Mouse (Mus musculus) urinary bladder, postnatal 4 days (tissue): Measurements from ENCODE around the gene Lhx6.
"Not testable (repeated sequence)": the region's sequence is repeated elsewhere in the genome, so short reads cannot be mapped to it uniquely, and the experiment has no call there.

Experiments
- DNase-seq, 2 experiments: peaks; one replicate each; pipeline ENCODE4 v3.0.0; 2021 to 2022; ENCODE audit warnings: low spot score in 2 of 2

Gene Lhx6

GRCm38 (mm10) chr2:36104956-36105741 lies at the start of gene Lhx6:
Gene Lhx6 (minus strand): TSS chr2:36105408.
- DNase-seq: no peak

GRCm38 (mm10) chr2:36152401-36152800 lies 47.2 kb upstream of the Lhx6 start:
- not testable (repeated sequence) for DNase-seq

DNA sequence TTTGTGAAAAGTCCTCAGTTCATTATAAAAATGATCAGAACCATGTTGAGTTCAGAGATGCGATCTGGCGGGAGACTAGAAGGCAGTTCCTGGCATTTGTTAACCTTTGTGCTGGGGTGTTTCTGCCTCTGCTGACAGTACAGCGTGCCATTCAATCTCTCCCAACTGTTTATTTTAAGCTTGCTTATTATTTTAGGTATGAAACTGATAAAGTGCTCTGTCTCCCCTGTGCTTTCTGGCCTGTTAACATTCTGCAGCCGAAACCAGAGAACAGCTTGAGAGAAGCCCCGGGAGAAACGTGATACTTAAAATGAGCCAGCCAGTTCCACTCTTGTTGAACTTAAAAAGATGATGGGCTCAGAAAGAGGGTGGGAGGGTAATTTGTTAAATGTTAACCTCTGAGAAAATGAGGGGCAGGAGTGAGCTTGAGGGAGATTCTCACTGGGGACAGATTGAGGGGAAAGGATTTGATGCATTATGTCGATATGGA lies 43.7 kb upstream of the Lhx6 start:
- no peak for DNase-seq

DNA sequence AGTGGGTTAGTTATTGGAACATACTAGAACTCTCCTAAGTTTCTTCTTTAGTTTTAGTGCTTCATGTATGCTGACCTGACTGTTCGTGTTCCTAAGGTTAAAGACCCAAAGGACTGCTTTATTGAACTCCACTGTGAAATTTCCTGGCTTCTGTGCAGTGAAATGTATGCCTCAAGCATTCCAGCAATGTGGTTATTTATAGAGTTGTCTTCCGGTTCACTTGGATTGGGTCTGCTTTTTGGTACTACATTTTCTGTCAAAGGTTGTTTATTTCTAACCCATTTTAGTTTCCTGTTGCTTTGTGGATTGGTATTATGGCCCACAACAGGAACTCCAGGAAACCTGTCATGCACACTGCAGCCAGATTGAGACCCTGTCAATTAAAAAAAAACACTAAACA lies 33.9 kb upstream of the Lhx6 start:
- DNase-seq: no peak

DNA sequence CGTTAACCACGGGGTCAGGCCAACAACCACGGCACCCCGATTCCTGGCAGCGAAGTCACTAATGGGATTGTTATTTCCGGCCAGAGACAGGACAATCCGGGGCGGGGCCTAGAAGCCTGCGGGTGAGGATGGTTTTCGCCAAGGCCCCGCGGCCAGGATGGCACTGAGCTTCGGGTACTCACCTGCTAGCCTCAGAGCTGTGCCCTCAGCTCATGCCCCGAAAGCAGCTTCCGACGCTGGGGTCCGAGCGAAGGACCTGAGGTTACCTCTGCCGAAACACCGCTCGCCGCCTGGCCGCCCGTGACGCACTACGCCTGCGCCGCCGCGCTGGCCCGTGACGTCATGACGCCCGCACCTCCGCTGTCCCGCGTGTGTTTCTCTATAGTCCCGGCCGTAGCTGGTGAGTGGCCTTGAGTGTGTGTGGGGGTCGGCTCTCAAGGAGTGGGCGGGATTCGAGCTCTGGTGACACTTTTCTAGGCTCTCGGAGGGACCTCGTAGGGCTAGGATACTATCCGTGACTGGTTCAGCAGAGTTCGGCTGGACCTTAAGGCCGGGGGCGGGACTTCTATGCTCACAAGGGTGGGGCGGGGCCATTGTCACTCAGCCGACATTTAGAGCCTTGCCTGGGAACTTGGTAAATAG lies 31.2 kb upstream of the Lhx6 start, which contains the start of the genes Mrrf and Rbm18:
Mrrf (plus strand) TSS at position 90 of the 642 bp plus-strand sequence.
Rbm18 (minus strand) TSS at position 474 of the 642 bp plus-strand sequence.
- peak; percentile 88 to 92 for DNase-seq

GRCm38 (mm10) chr2:36135887-36136286 lies 30.7 kb upstream of the Lhx6 start:
- DNase-seq: no peak

- DNase-seq: no peak
Measured at GRCm38 (mm10) chr2:36129051-36129450, 23.8 kb upstream of the Lhx6 start.

DNA sequence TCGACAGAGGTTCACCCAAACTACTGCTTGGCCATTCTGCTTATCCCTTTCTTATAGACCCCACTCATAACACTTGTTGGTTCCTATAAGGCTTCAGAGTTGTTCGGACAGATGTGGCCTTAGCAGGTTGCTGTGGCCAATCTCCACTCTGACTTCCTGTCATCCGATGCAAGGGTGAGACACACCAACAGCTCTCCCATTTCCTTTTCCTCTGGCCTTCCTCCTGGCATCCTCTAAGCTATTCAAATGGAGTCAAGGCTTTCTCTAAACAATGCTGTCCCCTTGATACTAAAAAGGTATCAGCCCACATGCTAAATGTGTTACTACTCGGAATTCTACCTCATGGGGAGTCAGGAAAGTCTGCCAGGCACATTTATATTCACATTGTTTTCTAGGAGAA lies 22.8 kb upstream of the Lhx6 start:
- no peak for DNase-seq

- no peak for DNase-seq
Measured at GRCm38 (mm10) chr2:36126795-36127429, 21.7 kb upstream of the Lhx6 start.

DNA sequence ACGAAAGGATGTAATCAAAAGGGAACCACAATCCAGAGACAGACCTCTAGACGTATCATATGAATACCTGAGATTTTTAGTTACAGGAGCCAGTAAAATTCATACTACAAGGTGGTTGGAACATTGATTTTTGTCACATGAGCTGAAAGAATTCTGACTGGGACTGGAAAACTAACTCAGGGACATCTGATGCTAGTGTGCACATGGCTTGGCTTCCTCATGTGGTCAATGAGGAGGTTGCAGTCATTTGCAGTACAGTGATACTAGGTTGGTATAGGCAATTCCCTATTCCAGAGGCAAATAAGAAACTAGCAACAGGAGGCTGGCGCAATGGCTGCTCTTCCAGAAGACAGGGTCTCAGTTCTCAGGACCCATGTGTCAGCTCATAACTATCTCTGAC lies 7.4 kb upstream of the Lhx6 start:
- no peak for DNase-seq

- no peak for DNase-seq
Measured at GRCm38 (mm10) chr2:36108615-36109014, 3.4 kb upstream of the Lhx6 start.

DNA sequence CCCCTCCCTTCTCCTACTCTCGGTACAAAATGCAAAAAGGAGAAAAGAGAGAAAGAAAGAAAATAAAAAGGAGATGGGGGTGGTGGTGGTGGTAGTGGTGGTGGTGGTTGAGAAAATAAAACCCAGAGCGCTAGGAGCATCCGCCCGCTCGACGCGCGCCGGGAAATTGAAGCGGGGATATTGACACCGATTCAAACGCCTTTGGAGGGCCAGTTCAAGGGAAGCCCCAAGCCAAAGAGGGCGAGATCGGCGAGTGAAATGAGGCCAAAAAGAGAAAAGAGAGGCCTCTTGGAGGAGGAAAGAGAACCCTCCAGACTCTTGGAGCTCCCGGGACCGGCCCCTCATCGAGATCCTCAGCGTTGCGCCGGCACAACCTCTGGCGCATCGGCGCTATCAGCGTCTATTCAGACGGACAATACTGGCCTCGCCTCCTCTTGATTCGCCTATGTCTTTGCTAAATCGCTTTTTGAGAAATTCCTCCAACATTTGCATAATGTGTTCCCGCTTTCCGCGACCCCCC lies 712 bp downstream of the Lhx6 start:
- DNase-seq: no peak

- no peak for DNase-seq
Measured at GRCm38 (mm10) chr2:36103555-36104367, 1.4 kb downstream of the Lhx6 start.

DNA sequence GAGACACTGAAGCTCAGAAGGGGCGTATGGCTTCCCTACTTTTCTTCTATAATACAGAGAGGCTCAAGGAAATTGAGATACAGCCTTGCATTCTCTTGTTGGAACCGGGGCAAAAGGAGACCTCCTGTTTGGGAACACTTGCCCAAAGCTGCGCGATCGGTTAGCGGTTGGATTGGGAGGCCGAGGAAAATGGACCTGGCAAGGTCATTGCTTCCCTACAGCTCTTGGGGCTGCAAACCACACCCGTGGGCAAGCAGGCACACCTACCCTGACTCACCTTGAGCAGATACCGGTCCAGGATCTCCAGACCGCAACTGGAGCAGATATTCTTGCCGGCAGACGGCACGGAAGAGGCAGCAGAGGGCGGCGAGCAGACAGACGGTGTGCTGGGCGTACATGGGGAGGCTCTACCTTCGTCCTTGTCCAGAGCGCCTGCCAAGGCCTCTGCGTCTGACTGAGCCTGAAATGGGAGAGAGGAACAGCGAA lies 2.1 kb downstream of the Lhx6 start:
- no peak for DNase-seq

DNA sequence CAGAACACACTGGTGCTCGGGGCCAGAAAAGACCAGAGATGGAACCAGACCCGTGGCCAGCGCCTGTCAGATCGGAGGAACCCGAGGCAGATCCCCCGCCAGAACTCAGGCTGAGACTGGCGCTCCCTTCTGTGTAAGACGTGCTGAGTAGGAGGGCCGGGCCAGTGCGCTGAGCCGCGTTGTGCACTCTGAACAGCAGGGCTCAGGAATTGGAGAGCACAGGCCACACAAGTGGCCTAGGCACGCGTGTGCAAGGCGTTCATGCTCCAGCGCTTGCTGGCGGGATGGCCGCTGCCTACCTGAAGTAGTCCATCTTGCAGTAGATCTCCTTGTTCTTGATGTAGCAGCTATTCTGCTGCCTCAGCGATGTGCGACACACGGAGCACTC lies 2.7 kb downstream of the Lhx6 start:
- DNase-seq: no peak

DNA sequence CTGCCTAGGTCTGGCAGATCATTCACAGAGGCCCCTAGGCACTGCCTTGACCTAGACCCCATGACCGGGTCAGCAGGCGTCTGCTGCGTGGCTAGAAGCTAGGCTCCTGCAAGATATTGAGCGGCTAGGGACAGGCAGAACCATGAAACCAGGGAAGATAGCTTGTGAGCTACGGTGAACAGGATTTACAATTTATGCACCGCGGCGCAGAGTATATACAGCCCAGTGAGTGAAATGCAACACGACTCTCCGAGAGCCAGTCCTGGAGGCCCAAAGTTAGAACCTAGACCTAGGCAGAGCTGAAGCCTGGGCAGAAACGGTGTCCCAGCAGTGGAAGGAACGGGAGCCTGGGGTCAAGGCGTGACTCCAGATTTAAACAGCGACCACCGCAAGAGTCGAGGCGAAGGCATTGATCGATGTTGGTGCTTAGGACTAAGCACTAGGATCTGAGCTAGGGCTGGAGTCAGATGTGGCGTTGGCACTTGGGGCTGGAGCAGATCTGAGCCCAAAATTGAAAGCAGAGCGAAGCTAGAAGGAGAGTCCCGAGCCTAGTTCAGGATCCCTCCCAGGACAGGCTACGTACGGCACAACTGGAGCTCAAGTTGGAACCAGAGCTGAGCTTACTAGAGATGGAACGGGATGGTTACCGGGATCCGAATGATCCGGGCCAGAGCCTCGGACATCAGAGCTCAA lies 3.2 kb downstream of the Lhx6 start:
- no peak for DNase-seq

DNA sequence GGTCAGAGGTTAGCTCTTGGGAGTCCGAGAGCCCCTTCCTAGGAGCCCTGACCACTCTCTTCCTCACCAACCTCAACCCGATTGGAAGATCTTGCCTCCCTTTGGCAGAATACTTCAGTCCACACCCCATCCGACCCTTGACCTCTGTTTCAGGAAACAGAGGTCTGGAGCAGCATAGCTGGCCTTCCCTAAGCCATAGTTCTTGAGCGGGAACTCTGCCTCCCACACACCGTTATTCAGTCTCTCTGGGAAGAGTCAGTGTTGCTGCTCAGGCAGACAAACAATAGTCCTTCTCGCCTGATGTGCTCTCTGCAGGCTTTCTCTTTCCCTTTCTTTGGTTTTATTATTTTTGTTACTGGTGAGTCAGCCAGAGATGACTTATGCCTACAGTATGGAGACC lies 5.5 kb downstream of the Lhx6 start:
- no peak for DNase-seq

DNA sequence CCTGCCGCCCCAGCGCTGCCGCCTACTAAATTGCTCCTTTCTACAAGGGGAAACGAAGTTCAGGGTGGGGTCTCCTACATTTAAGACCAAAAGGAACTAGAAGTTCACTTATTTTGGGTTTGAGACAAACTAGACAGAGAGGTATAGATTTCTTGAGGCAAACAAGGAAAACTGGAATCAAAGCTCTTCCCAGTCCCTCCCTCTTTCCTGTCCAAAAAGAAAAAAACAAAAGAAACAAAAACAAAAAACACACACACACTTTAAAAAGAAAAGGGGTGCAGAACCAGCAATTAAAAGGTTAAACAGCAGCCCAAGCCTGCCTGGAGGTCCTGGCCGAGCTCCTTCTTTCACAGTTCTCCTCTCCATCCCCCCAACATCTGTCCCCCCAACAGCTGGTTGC lies 7.2 kb downstream of the Lhx6 start:
- DNase-seq: no peak

DNA sequence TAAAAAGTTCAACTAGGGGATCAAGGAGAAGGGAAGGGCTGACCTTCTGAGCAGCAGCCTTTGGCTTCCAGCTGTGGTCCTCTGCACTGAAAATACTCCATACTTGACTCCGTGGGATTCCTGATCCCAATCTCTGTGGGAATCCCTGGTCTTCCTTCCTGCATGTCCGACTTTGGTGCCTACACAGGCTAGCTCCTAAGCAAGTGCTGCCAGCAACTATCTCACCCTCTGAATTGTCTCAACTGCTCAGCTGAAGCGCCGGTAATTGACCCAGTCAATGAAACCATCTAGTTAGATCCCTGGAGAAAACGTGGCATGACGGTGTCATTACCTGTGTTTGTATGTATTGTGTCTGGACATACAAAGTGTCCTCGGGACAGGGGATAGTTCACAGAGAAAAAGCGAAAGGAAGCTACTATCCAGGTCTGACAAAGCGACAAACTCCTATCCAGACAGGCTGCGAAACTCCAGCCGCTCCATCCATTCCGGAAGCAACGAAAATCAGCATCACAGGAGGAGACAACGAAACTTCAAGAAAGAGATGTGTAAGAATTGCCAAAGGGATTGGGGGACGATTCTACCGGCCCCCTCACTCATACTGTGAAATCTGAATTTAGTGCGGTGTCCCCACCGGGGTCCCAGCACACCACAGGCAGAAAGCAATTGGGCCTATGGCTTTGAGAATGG lies 7.9 kb downstream of the Lhx6 start:
- no peak for DNase-seq

- no peak for DNase-seq
Measured at GRCm38 (mm10) chr2:36093914-36094475, 11.2 kb downstream of the Lhx6 start.
